Mouse (Mus musculus) cerebellum, adult 2 months (tissue): ENCODE measurements around the gene Stard10.

Experiments used
- CTCF ChIP-seq: fragments of 200-500 bp; IDR thresholded peaks from 2 replicates; pipeline ENCODE4 v1.5.1; 2011; ENCODE audit warnings: low read depth, mild to moderate bottlenecking, control low read depth, low read length, moderate library complexity, borderline replicate concordance; ENCODE audit not compliant: insufficient read depth
- POLR2A ChIP-seq: fragments of 200-500 bp; IDR thresholded peaks from 2 replicates; pipeline ENCODE4 v1.6.1; 2011; ENCODE audit warnings: low read length, control low read depth, borderline replicate concordance; ENCODE audit not compliant: insufficient read depth

- TF ChIP-seq CTCF (no peak), POLR2A (no peak)
Measured at GRCm38 (mm10) chr7:101324142-101324962, 7.5 kb downstream of the Stard10 start.
